Mouse (Mus musculus): ENCODE data around the gene Jak3. TPM values are rescaled to one million over a fixed set of nuclear protein-coding genes. Genes with fewer than 3 reads are reported as not detected.

The Jak3 gene
- 5.2 and 6.9 TPM in 2 replicates for polyA plus RNA-seq (2012; rRNA removed)

DNA sequence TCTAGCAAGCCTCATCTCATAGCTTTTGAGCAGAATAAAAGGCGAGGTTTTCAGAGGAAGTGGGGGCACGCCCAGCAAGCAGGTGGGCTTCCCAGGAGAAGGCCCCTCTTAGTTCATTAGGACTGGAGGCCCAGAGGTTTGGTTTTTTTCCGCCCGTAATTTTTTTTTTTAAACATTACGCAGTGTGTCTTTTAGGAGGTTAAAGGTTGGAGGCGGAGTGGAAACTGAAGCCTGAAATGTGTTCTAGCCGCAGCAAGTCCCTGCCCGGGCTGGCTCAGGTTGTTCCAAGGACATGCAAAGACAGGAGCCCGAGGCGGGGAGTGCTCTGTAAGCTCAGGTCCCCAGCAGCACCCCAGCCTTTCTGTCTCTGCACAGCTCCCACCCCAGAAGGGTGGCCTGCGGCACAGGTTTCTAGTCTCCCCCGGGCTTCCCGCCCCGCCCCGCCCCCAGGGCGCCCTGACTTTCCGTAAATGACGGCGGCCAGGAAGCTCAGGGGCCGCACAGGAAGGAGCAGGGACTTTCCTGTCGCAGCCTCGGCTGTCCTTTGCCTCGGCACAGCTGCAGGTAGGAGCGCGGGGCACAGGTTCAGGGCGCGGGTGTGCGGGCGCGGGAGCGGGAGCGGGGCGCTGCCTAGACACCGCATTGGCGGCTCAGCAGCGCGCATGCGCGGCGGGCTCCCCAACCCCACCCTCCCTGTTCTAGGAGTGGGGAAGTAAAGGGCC, at the start of gene Jak3:
TSS of gene Jak3 (plus strand) at position 277 of the 722 bp plus-strand sequence.

DNA sequence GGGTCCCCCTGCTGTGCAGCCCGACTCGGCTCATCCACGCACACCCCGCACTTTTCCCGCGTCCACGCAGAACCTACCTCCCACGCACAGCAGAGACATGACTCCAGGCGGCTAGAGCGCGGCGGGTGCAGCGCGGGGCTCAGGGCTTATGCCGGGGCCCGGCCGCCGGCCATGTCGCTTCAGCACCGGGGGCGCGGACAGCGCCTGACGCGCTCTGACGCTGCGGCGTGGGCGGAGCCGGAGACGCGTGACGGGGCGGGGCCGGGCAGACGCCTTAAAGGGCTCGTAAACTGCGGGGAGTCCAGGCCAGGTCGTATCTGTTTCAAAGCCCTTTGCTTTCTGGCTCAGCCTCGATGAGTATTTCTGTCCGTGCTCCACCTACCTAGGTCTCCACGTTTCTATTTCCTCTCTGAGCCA, 4.5 kb upstream of the Jak3 start, which contains the start of gene Unc13a:
TSS of gene Unc13a (minus strand) at position 209 of the 417 bp plus-strand sequence.

GRCm38 (mm10) chr8:71689028-71689427, 12.9 kb downstream of the Jak3 start, which contains the start of gene Insl3:
TSS of gene Insl3 (plus strand) at chr8:71689214.

DNA sequence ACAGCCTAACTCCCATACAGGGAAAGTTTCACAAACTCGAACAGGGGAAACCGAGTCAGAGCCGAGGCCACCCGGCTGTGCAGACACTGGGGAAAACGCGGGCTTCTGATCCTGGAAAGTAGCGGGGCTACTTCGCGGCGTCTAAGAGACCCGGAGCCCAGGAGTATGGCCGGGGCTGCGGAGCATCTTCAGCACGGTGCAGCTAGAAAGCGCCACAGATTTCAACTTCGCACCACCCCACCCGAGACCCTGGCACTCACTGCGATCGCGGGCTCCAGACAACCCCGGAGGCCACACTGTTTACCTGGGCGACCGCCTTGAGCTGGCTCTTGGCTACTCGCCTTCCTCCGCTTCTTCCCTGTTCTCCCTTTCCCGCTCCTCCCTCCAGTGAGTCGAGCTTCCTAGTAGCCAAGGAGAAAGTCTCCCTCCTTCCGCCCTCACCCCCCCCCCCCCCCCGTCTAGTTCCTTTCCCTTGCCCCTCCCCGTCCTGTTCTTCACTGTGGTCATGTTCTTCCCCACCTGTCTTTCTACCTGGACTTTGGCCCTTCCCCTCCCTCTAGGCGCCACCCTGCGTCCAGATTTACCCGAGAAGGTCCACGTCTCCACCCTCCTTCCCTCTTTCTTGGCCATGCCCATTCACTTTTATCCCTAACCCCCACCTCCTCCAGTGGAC, 25.5 kb downstream of the Jak3 start, which contains the start of gene B3gnt3:
TSS of gene B3gnt3 (minus strand) at position 376 of the 673 bp plus-strand sequence.

GRCm38 (mm10) chr8:71725122-71725924, 49.2 kb downstream of the Jak3 start, which contains the start of gene Fcho1:
TSS of gene Fcho1 (minus strand) at chr8:71725716.

Other genes starting within 250 kb of the Jak3 start
- 5.5 and 5.9 TPM in 2 replicates for gene Abhd8, start 212.6 kb upstream of the Jak3 start, polyA plus RNA-seq (2012; rRNA removed)
- 40.1 and 49.6 TPM in 2 replicates for gene Mrpl34, start 211.3 kb upstream of the Jak3 start, polyA plus RNA-seq (2012; rRNA removed)
- gene Dda1, start 207.1 kb upstream of the Jak3 start, polyA plus RNA-seq (2012; rRNA removed): 20.9 and 21.3 TPM in 2 replicates
- 1.9 and 2.2 TPM in 2 replicates for gene Ano8, start 190.3 kb upstream of the Jak3 start, polyA plus RNA-seq (2012; rRNA removed)
- gene Gtpbp3, start 188.2 kb upstream of the Jak3 start, polyA plus RNA-seq (2012; rRNA removed): 7.7 and 9.4 TPM in 2 replicates
- gene Plvap, start 164.5 kb upstream of the Jak3 start, polyA plus RNA-seq (2012; rRNA removed): 22.0 and 24.1 TPM in 2 replicates
- 0.16 and 0.24 TPM in 2 replicates for gene Ccdc194, start 150.6 kb upstream of the Jak3 start, polyA plus RNA-seq (2012; rRNA removed)
- gene Bst2, start 138.8 kb upstream of the Jak3 start, polyA plus RNA-seq (2012; rRNA removed): 137 and 184 TPM in 2 replicates
- gene Mvb12a, start 133.4 kb upstream of the Jak3 start, polyA plus RNA-seq (2012; rRNA removed): 46.5 and 48.2 TPM in 2 replicates
- gene Tmem221, start 117.4 kb upstream of the Jak3 start, polyA plus RNA-seq (2012; rRNA removed): 0.49 and 0.64 TPM in 2 replicates
- gene Nxnl1, start 109.7 kb upstream of the Jak3 start, polyA plus RNA-seq (2012; rRNA removed): not detected in 2 replicates
- gene Slc27a1, start 107.4 kb upstream of the Jak3 start, polyA plus RNA-seq (2012; rRNA removed): 6.8 and 7.5 TPM in 2 replicates
- 63.9 and 74.3 TPM in 2 replicates for gene Pgls, start 84.1 kb upstream of the Jak3 start, polyA plus RNA-seq (2012; rRNA removed)
- 5.4 and 6.2 TPM in 2 replicates for gene Fam129c, start 78.6 kb upstream of the Jak3 start, polyA plus RNA-seq (2012; rRNA removed)
- gene Colgalt1, start 65.3 kb upstream of the Jak3 start, polyA plus RNA-seq (2012; rRNA removed): 49.9 and 57.5 TPM in 2 replicates
- 0.29 and 0.43 TPM in 2 replicates for gene Unc13a, start 4.5 kb upstream of the Jak3 start, polyA plus RNA-seq (2012; rRNA removed)
- 2.1 and 2.4 TPM in 2 replicates for gene Insl3, start 12.9 kb downstream of the Jak3 start, polyA plus RNA-seq (2012; rRNA removed)
- 2.1 and 2.2 TPM in 2 replicates for gene B3gnt3, start 25.5 kb downstream of the Jak3 start, polyA plus RNA-seq (2012; rRNA removed)
- 22.6 and 26.5 TPM in 2 replicates for gene Fcho1, start 49.4 kb downstream of the Jak3 start, polyA plus RNA-seq (2012; rRNA removed)
- 0.46 and 0.58 TPM in 2 replicates for gene Zfp709, start 205.7 kb downstream of the Jak3 start, polyA plus RNA-seq (2012; rRNA removed)
- 0.52 and 0.56 TPM in 2 replicates for gene Zfp882, start 232.3 kb downstream of the Jak3 start, polyA plus RNA-seq (2012; rRNA removed)
- 5.0 and 5.2 TPM in 2 replicates for gene Zfp617, start 232.3 kb downstream of the Jak3 start, polyA plus RNA-seq (2012; rRNA removed)

Measured in liver, embryonic 18 days (tissue).